Mouse (Mus musculus) embryonic fibroblast, embryonic 13.5 days (primary cell): ENCODE measurements around the gene Pcp4. TPM values are rescaled to one million over a fixed set of nuclear protein-coding genes. Genes with fewer than 3 reads are reported as not detected.
"Not testable (repeated sequence)": the region's sequence is repeated elsewhere in the genome, so short reads cannot be mapped to it uniquely, and the experiment has no call there.

Experiments used
- H3K27ac ChIP-seq: 2 replicates; pipeline ENCODE4 v1.5.1; 2012; ENCODE audit warnings: low read length, control low read depth, inconsistent platforms; ENCODE audit not compliant: insufficient read depth
- H3K4me1 ChIP-seq: 2 replicates; pipeline ENCODE4 v1.6.1; 2011; ENCODE audit warnings: low read length; ENCODE audit not compliant: control insufficient read depth, insufficient read depth
- H3K4me3 ChIP-seq: 2 replicates; pipeline ENCODE4 v1.5.1; 2011; ENCODE audit warnings: mild to moderate bottlenecking, control low read depth, low read length; ENCODE audit not compliant: insufficient read depth
- CTCF ChIP-seq: IDR thresholded peaks from 2 replicates; pipeline ENCODE4 v1.5.1; 2011; ENCODE audit warnings: mild to moderate bottlenecking, control low read depth, low read length, moderate library complexity, borderline replicate concordance; ENCODE audit not compliant: insufficient read depth
- POLR2A ChIP-seq: IDR thresholded peaks from 2 replicates; pipeline ENCODE4 v1.6.1; 2011; ENCODE audit warnings: low read depth, mild to moderate bottlenecking, control low read depth, low read length, moderate library complexity
- polyA plus RNA-seq: library from polyadenylated mRNA; stranded (reverse); fragments of >200 nt; gene quantifications from 2 replicates; pipeline ENCODE4 v1.2.4, GENCODE M21; 2011; ENCODE audit warnings: low read depth; ENCODE audit not compliant: missing spikeins, insufficient read length

Pcp4 gene
- polyA plus RNA-seq, 1 experiment: 1.8 TPM

GRCm38 (mm10) chr16:96443468-96443867 is 23.9 kb upstream of the Pcp4 start, which contains the start of gene Itgb2l:
Gene Itgb2l (minus strand): TSS chr16:96443619.
- Histone ChIP-seq H3K4me1 (no peaks in the 10 kb centered on the region), H3K27ac (no peak within 1 kb of the TSS), H3K4me3 (no peak within 1 kb of the TSS)
- TF ChIP-seq POLR2A: no peak
- no peak for TF ChIP-seq CTCF

GRCm38 (mm10) chr16:96450871-96451270 is 16.5 kb upstream of the Pcp4 start:
- H3K4me1 ChIP-seq, H3K27ac ChIP-seq, H3K4me3 ChIP-seq: not testable (repeated sequence)

- Histone ChIP-seq H3K4me1 (no peaks in the 10 kb centered on the region), H3K27ac (no peak overlapping the region), H3K4me3 (no peak overlapping the region)
- TF ChIP-seq POLR2A (no peak), CTCF (no peak)
These were observed 13.3 kb upstream of the Pcp4 start for GRCm38 (mm10) chr16:96454086-96454485.

GRCm38 (mm10) chr16:96457612-96458011 is 9.8 kb upstream of the Pcp4 start:
- Histone ChIP-seq H3K4me3 (no peak overlapping the region), H3K4me1 (no peaks in the 10 kb centered on the region), H3K27ac (no peak overlapping the region)
- no peak for TF ChIP-seq CTCF
- TF ChIP-seq POLR2A: no peak

GRCm38 (mm10) chr16:96459356-96459755 is 8.1 kb upstream of the Pcp4 start:
- no peak overlapping the region for H3K27ac ChIP-seq
- no peak overlapping the region for H3K4me3 ChIP-seq
- H3K4me1 ChIP-seq: no peaks in the 10 kb centered on the region
- TF ChIP-seq CTCF (no peak), POLR2A (no peak)

GRCm38 (mm10) chr16:96460788-96461187 is 6.6 kb upstream of the Pcp4 start:
- Histone ChIP-seq H3K27ac (no peak overlapping the region), H3K4me3 (no peak overlapping the region), H3K4me1 (no peaks in the 10 kb centered on the region)
- TF ChIP-seq POLR2A (no peak), CTCF (no peak)

- Histone ChIP-seq H3K4me3 (no peak overlapping the region), H3K27ac (no peak overlapping the region), H3K4me1 (no peaks in the 10 kb centered on the region)
- no peak for TF ChIP-seq POLR2A
- no peak for TF ChIP-seq CTCF
These were observed 605 bp downstream of the Pcp4 start for GRCm38 (mm10) chr16:96468011-96468410.

GRCm38 (mm10) chr16:96468698-96469097 is 1.3 kb downstream of the Pcp4 start:
- Histone ChIP-seq H3K4me3 (no peak overlapping the region), H3K4me1 (no peaks in the 10 kb centered on the region), H3K27ac (no peak overlapping the region)
- TF ChIP-seq POLR2A (no peak), CTCF (no peak)

GRCm38 (mm10) chr16:96469640-96470039 is 2.2 kb downstream of the Pcp4 start:
- Histone ChIP-seq H3K4me3 (no peak overlapping the region), H3K4me1 (no peaks in the 10 kb centered on the region), H3K27ac (no peak overlapping the region)
- TF ChIP-seq POLR2A (no peak), CTCF (no peak)

GRCm38 (mm10) chr16:96472361-96472760 is 5.0 kb downstream of the Pcp4 start:
- H3K4me3 ChIP-seq: no peak overlapping the region
- no peaks in the 10 kb centered on the region for H3K4me1 ChIP-seq
- TF ChIP-seq CTCF (no peak), POLR2A (no peak)
- H3K27ac ChIP-seq: no peak overlapping the region

GRCm38 (mm10) chr16:96472816-96473215 is 5.4 kb downstream of the Pcp4 start:
- no peak overlapping the region for H3K4me3 ChIP-seq
- TF ChIP-seq POLR2A (no peak), CTCF (no peak)
- no peak overlapping the region for H3K27ac ChIP-seq
- no peaks in the 10 kb centered on the region for H3K4me1 ChIP-seq

- no peak for TF ChIP-seq POLR2A
- TF ChIP-seq CTCF: no peak
- H3K4me1 ChIP-seq: no peaks in the 10 kb centered on the region
These were observed 6.8 kb downstream of the Pcp4 start for GRCm38 (mm10) chr16:96474185-96474584.

More at GRCm38 (mm10) chr16:96474185-96474584, 6.8 kb downstream of the Pcp4 start:
- no peak overlapping the region for H3K4me3 ChIP-seq
- no peak overlapping the region for H3K27ac ChIP-seq
